Mouse (Mus musculus): Measurements from ENCODE around the gene Rragd.
A peak's percentile ranks its signal among the peaks of the same experiment; 100 is the strongest.
"Not testable (repeated sequence)": the region's sequence is repeated elsewhere in the genome, so short reads cannot be mapped to it uniquely, and the experiment has no call there.

Rragd gene

DNA sequence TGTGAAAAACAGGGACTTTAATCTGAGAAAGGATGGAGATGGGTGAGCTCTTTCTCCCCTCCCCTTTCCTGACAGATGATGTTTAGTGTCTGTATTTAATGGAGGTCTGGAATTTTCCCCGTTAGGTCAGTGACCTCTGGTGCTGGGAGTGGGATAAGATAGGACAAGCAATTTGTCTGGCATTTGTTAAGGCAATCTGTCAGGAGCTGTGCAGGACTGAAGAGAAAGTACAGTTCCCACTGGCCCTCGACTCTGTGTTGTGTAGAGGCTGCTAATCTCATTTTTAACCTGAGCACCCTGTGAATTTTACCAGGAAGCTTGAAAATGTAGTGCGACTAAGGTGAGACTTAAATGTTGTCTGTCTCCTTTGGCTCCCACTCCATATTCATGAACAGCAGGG, 2.8 kb downstream of the Rragd start:
- no peak for DNase-seq (ENCODE audit: low spot score)

DNA sequence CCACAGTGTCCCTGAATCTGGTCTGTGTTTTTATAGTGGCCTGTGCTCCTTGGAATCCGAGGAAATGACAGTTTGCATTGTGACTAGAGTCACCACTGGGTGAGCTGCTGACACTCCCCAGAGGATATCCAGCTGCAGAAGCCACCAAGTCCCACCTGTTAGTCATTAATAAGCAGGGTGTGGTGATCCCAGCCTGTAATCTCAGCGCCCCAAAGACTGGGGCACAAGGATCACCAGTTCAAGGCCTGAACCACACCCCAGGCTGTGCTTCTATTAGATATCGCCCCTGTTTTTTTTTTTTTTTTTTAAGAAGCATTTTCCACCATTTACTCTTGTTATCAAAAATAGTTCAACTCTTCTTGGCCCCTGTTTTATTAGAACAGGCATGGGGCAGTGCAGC, 4.2 kb downstream of the Rragd start:
- DNase-seq (ENCODE audit: low spot score): no peak

DNA sequence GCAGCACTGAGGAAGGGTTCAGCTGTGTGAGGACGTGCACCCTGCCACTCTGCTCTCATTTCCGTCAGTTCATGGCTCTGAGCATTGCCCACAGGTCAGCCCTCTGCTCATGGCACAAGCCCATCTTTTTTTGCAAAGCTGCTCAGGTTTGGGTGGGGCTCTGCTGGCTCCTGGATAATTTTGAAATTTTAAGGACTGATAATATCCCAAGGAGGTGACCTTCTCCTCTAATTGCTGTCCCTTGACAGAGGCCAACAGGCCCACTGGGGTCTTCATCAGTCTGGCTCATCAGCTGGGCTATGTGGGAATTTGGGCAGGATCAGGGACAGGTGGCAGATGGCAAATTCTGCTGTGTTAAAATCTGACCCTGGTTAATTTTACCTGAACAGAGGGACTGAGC, 6.5 kb downstream of the Rragd start:
- no peak for DNase-seq (ENCODE audit: low spot score)

DNA sequence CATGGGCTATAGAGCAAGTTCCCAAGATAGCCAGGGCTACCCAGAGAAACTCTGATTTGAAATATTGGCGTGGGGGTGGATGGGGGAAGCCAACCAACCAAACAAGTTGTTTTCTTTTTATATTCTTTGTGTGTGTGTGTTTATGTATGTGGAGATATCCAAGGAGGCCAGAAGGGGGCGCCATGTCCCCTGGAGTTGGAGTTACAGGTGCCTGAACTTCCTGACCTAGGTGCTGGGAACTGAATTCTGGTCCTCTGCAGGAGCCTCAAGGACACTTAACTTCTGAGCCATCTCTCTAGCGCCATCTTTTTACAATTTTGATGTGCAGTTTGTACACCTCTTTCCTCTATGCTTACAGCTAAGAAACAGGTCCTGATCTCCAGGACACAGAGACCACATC, 11.3 kb downstream of the Rragd start:
- no peak for DNase-seq (ENCODE audit: low spot score)

DNA sequence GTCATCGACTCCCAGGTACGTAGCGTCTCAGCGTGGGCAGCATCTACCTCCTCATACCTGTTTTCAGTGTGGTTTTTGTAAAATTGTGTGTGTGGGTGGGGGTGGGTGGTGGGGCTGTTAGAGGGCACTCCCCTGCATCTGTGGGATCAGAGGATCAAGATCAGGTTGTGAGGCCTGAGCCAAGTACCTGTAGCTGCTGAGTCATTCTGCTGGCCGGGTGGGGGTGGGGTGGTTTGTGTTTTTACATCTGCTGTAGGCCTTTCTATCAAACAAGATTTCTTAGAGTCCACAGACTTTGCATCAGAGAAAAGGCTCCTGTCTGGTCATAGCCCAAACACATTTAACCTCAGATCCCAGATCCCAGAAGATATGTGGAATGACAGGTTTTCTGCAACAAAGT, 13.2 kb downstream of the Rragd start:
- DNase-seq (ENCODE audit: low spot score): no peak

DNA sequence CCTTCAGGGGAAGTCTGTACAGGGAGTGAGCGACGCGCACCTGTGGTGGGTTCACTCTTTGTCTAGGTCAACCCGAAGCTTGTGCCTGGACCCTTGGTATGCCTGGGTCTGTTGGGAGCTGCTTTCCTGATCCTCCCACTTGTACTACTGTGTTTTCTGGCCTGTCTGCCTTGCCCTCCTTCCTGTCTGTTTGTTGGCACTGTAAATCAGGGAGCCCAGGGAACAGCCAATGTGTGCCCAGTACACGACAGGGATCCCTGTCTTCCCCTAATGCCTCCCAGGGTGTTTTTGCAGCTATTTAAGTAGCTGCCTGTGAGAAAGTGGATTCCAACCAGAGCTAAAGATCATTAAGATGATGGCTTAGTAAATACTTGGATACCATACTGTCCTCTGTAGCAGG, 14.7 kb downstream of the Rragd start:
- DNase-seq (ENCODE audit: low spot score): no peak

DNA sequence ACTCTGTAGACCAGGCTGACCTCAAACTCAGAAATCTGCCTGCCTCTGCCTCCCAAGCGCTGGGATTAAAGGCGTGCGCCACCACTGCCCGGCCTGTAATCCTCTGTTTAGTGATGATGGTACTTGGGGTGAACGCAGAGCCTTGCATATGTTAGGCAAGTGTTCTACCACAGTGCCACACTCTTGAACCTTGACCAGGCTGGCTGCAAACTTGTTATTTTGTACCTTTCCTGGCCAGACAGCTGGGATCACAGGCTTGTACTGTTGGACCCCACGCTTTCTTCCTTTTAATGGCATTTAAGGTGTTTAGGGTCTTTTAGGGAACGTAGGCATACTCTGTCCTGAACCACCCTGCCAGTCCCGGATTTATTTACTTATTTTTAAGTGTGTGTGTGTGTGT, 16.2 kb downstream of the Rragd start:
- no peak for DNase-seq (ENCODE audit: low spot score)

DNA sequence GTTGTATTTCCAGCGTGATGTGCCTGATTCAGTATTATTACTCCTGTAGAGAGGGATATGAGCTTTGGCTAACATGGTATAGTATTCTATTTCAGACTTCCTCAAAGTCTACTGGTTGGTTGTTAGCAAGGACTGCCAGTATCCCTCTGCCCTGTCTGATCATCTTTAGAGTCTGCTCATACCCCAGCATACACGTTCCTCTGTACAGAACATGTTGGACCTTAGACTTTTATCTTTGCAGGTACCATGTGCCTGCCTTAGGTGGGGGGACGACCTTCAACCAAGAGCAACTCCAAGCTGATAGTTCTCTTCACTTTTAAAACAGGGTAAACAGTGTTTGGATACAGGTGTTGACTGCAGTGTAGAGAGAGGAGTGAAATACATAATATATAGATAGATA, 19.2 kb downstream of the Rragd start:
- no peak for DNase-seq (ENCODE audit: low spot score)

DNA sequence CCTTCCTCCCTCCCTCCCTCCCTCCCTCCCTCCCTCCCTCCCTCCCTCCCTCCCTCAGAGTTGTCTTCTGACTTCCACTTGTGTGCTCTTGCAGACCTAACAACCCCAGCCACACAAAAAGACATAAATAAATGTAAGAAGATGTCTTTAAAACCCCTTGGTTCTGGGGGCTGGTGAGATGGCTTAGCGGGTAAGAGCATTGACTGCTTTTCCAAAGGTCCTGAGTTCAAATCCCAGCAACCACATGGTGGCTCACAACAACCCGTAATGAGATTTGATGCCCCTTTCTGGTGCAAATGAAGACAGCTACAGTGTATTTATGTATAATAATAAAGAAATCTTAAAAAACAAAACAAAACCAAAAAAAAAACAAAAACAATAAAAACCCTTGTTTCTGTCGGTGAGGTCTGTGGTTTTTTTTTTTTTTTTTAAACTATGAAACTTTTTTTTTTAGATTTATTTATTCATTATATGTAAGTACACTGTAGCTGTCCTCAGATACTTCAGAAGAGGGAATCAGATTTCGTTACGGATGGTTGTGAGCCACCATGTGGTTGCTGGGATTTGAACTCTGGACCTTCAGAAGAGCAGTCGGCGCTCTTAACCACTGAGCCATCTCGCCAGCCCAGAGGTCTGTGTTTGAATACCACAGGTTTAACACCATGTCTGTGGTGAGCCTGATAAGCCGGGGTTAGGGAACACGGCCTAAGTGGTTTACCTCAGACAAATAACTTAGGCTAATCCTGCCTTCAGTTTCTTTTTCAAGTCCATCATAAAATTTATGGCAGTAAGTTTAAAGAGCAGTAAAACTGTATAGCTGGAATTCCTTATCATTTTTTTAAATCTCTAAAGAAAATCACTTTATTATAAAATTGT, 23.0 kb downstream of the Rragd start:
- DNase-seq (ENCODE audit: low spot score): not testable (repeated sequence)

DNA sequence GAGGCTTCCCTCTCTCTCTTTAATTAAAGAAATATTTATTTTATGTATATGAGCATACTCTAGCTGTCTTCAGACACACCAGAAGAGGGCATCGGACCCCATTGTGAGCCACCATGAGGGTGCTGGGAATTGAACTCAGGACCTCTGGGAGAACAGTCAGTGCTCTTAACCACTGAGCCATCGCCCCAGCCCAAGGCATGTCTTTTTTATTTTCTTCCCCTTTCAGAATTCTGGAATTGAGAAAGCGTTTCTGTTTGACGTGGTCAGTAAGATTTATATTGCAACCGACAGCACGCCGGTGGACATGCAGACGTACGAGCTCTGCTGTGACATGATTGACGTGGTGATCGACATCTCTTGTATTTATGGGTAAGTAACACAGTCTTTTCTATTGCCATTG, 24.0 kb downstream of the Rragd start:
- no peak for DNase-seq (ENCODE audit: low spot score)

DNA sequence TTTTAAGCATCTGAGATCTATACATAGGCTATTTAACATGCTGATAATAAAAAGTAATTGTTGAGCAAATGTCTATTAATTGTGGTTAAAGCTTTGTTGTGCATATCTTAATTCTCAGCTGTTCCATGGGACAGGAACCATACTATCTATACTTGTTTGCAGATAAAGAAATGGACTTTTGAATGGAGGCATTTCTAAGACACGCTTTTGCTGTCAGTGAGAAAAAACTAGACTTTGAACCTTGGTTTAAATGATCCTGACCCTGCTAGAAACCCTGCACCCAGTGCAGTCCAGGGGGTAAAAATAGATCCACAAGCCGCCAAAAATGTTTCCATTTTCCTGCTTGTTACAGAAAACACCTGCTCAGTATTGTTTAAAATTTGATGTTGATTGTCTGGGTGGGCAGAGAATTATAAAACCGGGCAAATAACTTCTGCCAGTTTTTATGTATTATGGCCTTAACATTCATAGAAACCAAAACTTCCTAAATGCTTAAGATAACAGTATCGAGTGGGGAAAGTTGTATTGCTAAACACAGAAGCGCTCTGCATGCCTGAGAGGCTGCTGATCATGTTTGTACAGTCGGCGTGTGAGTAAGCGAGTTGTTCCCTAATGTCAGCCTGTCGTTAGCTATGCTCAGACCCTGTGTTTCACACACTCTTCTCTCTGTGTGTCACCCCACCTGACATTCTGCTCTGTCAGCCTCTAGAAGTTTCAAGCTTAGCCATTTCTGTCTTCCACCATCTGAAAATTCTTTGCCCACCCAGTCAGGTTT, 24.8 kb downstream of the Rragd start:
- DNase-seq (ENCODE audit: low spot score): no peak

DNA sequence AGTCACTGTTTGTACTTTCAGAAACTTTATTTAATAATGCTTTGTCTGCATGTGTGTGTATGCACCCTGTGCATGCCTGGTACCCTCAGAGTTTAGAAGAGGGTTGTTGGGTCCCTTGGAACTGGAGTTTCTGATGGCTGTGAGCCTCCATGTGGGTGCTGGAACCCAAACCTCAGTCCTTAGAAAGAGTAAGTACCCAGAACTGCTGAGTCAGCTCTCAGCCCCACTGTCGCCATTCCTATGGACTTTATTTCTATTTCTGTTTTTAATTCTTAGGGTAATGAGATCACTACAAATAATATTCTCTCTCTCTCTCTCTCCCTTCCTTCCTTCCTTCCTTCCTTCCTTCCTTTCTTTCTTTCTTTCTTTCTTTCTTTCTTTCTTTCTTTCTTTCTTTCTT, 27.2 kb downstream of the Rragd start:
- no peak for DNase-seq (ENCODE audit: low spot score)

DNA sequence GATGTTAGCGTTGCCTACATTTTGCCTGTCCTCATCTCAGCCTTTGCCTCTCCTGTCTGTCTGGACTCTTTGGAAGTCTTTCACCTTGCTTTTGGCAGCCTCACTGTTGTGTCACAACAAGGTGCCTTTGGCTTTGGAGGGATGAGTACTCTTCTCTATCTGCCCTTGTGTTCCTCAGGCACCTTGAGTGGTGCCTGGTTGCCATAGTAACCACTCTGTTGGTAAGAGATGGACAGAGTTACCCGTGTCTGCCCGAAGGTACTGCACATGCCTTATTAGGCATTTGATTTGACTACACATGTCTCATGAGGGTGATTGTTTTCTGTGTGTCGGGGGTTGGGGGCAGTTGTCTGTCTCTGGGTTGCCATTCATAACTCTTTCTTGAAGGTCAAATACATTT, 29.6 kb downstream of the Rragd start:
- no peak for DNase-seq (ENCODE audit: low spot score)

DNA sequence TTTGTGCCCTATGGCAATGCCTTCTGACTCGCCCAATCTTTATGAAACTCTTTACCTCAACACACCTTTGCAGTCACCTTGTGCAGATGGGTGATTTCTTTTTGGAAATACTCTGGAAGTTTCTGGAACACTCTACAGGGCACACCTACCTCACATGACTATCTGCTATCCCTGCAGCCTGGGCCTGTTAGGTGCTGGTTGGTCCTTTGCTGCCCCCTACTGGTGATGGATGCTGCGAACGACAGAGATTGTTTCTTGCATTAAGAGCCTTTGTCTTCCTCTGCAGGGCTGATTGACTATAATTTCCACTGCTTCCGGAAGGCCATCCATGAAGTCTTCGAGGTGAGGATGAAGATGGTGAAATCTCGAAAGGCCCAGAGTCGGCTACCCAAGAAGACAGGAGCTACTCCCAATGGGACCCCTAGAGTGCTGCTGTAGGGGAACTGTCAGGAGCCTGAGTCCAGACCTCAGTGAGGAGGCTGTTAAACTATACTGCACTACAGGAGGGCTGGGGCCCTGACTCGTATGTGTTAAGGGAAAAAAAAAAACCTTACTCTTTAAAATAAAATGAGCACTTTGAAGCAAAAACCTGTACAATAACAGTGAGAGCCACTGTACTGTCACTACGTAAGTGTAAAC, 35.6 kb downstream of the Rragd start:
- DNase-seq (ENCODE audit: low spot score): peak; percentile 72

DNA sequence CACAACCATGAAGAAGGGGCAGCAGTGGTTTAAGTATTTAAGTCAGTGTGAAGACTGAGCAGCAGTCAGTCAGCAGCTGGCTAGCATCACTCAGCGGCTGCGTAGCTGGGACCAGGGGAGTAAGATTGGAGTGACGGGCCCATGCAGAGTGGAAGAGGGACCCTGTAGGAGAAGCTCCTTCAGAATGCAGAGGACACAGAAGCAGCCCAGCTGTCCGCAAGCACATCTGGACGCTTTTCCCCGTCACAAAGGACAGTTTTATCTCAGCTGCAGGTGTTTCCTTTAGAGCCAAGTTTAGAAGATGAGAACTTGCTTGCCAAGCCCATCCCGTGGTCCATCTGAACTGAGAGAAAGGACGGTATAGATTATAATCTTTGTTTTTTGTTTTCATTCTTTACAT, 41.6 kb downstream of the Rragd start:
- no peak for DNase-seq (ENCODE audit: low spot score)

DNA sequence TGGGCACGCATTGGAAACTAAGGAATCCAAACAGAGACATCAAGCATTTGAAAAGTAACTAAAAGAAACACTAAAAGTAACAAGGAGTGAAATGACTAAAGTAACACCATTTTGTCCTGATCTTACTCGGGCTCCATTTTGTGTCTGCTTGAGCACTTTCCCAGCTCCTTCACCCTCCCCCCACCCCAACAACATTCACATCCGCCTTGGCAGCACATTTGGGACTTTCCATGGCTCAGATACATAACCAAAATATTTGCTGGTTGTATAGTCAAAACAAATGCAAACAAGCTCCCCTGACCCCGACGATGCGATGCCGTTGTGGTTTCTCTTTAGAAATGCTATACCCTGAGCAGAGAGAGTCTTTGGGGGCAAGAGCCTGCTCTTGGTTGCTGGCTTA, 46.3 kb downstream of the Rragd start:
- DNase-seq (ENCODE audit: low spot score): no peak

DNA sequence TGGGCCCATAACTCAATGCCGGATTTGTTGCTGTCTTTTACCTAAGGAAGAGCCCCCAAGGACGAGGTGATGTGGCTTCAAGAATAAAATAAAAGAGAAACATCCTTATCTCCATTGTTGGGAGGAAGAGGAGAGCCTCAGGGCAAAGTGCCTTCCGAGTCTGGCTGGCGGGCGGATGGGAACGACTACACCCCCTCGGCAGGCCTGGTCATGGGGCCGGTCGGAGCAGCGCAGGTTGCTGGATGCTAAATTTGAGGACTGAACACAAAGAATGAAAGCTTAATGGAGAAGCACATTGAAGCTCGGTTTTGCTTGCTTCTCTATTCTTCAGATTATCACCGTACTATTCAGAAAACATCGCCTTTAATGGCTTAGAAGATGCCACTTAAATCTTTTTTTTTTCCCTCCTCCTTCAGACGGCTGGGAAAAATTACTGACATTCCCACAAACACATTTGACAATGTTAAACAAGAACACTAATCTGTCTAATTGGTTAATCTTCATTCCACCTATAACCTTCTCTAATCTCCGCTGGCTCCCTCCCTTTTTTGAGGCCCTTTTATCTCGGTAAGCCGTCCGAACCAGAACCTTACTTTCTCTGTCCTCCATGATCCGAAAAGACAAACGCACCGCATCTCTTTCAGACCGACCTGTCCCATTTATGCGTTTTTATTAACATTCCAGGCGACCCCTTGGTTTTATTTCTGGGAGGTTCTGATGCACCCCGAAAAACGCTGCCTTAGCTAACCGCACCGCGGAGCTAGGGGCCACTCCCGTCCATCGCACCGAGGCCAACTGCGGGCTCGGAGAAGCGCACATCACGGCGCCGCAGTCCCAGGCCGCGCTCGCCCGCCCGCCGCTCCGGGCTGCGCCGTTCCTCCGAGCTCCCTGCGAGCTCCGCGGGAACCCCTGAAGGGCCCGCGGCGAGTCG, 47.7 kb downstream of the Rragd start:
- DNase-seq (ENCODE audit: low spot score): peak; percentile 23

DNA sequence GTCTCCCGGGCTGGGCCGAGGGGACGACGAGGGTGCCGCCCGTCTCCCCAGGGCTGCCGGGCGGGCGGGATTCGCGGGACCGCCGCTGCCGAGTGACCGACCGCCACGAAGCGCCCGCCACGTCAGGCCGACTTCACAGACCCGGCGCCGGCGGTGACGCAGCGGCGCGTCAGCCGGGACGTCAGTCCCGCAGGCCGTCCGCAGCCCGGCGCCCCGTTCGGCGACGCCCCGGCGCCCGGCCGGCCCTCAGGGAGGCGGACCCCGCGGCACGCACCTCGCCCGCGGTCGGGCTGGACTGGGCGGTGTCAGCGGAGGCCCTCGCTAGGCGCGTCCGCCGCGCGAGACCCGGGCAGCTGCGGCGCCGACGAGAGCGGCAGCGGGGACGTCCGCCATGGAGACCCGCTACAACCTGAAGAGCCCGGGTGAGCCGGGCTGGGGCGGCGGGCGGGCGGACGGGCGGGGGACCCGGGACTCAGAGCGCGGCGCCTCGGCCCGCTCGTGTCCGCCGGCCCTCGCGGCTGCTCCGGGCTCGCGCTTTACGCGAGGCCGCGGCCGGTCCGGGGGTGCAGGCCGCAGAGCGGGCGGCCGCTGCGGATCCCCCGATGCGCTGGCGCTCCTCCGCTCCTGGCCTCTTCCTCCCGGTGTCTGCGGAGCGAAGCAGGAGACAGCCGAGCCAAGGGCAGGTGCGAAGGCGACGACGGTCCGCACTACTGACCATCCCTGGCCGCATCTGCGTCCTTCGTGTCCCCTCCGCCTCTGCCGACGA, 48.5 kb downstream of the Rragd start, which contains the start of gene Ube2j1:
TSS of gene Ube2j1 (plus strand) at position 222 of the 766 bp plus-strand sequence.
- DNase-seq (ENCODE audit: low spot score): peak; percentile 93

DNA sequence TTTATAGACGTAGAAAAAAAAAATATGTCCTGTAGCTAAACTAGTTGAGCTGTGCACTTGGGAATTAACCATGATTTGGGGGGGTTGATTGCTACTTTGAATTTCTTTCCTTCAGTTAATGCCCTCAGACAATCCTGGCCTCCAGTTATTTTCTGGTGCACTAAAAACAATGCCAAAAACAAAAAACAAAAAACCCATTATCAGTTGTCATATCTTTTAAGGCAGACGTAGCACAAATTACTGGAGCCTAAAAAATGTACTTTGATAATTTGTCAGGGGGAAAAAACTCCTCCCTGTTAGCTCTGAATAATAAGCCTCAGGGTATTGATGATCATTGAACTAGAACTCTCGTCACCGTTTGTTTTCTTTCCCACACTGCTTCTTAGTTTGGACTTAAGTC, 49.2 kb downstream of the Rragd start:
- no peak for DNase-seq (ENCODE audit: low spot score)

DNA sequence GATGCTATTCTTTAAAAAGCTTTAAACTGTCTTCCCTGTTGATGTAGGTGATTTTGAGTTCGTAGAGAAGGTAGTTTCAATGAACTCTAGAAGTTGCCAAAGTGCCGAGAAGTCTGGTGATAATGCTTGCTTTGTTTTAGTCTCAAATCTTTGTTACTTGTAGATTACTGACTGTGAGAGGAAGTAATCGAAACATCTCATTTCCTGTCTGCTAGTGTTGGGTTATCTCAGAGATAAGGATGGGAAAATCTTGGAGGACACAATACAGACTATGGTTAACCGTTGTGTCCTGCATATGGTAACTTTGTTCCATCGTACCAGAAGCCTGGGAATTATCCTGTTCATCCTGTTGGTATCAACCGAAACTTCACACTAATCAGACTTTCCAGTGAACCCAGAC, 50.7 kb downstream of the Rragd start:
- DNase-seq (ENCODE audit: low spot score): no peak

DNA sequence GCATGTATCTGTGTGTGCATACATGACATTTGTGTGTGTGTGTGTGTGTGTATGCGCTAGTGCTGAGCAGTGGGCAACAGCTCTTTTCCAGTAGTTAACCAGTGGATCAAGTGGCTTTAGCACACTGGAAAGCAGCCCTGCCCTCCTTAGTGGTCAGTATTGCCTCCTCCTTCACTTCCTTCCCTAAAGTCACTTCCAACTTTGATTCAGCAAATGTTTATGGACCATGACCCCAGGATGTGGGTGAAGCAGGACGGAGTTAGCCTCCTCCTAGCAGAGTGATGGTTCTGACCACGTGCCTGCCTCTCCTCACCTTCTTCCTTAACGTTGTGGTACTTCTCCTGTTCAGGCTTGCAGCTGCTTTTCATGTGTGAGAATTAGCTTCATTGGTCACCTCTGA, 57.0 kb downstream of the Rragd start:
- no peak for DNase-seq (ENCODE audit: low spot score)
